Mouse (Mus musculus): ENCODE results near the gene 2210011C24Rik. TPM values are rescaled to one million over a fixed set of nuclear protein-coding genes. Genes with fewer than 3 reads are reported as not detected.

2210011C24Rik gene
- polyA plus RNA-seq, 1 experiment from 2014 or later = 0.70 TPM

DNA sequence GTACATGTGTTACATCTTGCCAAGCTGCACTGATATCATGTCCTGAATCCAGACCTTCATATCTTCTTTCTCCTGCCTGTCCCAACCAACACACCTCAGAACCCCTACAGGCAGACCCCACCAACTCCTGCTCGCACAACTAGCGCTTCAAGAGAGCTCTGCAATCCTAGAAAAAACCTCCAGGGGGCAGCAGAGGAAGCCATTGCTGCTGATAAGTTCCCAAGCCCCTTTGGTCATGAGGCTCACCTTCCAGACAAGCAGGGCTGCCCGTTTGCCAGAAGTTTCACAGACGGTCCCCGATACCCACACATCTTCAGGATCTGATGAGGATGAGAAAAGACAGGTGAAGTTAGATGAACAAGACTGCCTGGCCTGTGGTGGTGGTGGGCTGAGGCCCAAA is 27.1 kb upstream of the 2210011C24Rik start:
- Histone ChIP-seq H3K9me3 (no peaks in the 10 kb centered on the region), H3K36me3 (no peaks in the 10 kb centered on the region), H3K9ac (no peak overlapping the region), H3K27me3 (peaks cover 36% of the 10 kb centered on the region), H3K4me1 (replicated peaks) (peaks cover 12% of the 10 kb centered on the region), H3K27ac (replicated peaks) (no peak overlapping the region), H3K4me2 (no peak overlapping the region), H3K4me3 (no peak overlapping the region)
- no peak for ATAC-seq (ENCODE audit: low FRiP score, low read depth)
- 5% methylated on average over 5 of the region's 5 CpGs for WGBS

DNA sequence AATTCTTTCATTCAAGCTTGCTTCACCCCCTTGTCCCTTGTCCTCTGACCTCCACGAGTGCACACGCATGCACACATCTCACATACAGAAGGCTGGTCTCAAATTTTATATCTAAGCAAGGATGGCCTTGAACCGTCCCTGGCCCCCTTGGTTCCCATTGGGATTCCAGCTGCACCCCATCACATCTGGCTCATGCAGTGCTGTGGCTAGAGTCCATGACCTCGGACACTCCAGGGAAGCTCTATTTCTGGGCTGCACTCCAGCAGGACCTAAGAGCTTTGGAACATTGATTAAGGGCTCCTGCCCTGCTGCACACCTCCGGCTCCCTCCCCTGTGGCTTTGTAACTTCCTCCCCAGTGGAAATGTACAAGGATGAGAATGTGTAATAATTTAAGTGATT is 26.0 kb upstream of the 2210011C24Rik start:
- whole genome bisulfite sequencing = 80% methylated on average over 5 of the region's 5 CpGs
- H3K9me3 ChIP-seq = no peaks in the 10 kb centered on the region
- no peak overlapping the region for H3K9ac ChIP-seq
- no peak overlapping the region for H3K4me2 ChIP-seq
- H3K27me3 ChIP-seq = peaks cover 27% of the 10 kb centered on the region
- no peak for ATAC-seq (ENCODE audit: low FRiP score, low read depth)
- no peak overlapping the region for H3K4me3 ChIP-seq
- H3K4me1 ChIP-seq (replicated peaks) = peaks cover 12% of the 10 kb centered on the region
- H3K36me3 ChIP-seq = no peaks in the 10 kb centered on the region
- no peak overlapping the region for H3K27ac ChIP-seq (replicated peaks)

DNA sequence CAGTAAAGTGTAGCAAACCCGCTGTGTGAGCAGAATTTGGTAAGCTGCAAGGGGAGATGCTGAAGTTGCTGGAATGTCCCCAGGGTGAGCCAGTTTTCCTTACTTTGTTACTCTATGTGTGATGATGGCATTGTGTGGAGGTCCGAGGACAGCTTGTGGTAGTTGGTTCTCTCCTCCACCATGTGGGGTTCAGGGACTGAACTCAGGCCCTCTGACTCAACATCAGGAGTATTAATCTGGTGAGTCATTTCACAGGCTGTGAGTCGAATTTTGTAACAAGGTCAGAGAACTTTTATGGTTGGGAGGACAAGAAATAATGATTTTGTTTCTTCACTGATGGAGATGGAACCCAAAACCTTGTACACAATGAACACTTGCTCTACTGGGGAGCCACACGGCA is 20.8 kb upstream of the 2210011C24Rik start:
- H3K36me3 ChIP-seq = no peaks in the 10 kb centered on the region
- no peaks in the 10 kb centered on the region for H3K9me3 ChIP-seq
- H3K4me1 ChIP-seq (replicated peaks) = no peaks in the 10 kb centered on the region
- peaks cover 5% of the 10 kb centered on the region; the same call in 1 of the 2 replicates for H3K27me3 ChIP-seq
- no peak overlapping the region for H3K9ac ChIP-seq
- no peak for ATAC-seq (ENCODE audit: low FRiP score, low read depth)
- no peak overlapping the region for H3K27ac ChIP-seq (replicated peaks)
- H3K4me3 ChIP-seq = no peak overlapping the region
- WGBS = 80% methylated on average over 4 of the region's 4 CpGs
- no peak overlapping the region for H3K4me2 ChIP-seq

DNA sequence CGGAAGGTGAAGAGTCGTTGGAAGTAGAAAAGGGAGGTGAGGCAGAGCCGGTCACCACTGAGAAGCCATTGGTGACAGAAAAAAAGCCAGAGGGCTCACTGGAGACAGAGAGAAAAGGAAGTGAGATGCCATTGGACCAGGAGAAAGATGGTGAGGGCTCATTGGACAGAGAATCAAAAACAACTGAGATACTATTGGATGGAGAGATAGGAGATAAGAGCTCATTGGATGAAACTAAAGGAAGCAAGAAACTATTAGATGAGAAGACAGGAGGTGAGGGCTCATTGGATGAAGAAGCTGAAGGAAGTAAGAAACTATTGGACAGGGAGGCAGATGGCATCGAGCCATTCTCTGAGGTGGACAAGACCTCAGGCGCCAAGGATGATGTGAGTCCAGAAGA is 17.3 kb upstream of the 2210011C24Rik start:
- Histone ChIP-seq H3K27ac (replicated peaks) (no peak overlapping the region), H3K36me3 (no peaks in the 10 kb centered on the region), H3K9ac (no peak overlapping the region), H3K4me2 (no peak overlapping the region), H3K27me3 (peaks cover 14% of the 10 kb centered on the region), H3K4me1 (replicated peaks) (peaks cover 9% of the 10 kb centered on the region), H3K4me3 (no peak overlapping the region), H3K9me3 (no peaks in the 10 kb centered on the region)
- no peak for ATAC-seq (ENCODE audit: low FRiP score, low read depth)
- WGBS = 84% methylated on average over 5 of the region's 5 CpGs

DNA sequence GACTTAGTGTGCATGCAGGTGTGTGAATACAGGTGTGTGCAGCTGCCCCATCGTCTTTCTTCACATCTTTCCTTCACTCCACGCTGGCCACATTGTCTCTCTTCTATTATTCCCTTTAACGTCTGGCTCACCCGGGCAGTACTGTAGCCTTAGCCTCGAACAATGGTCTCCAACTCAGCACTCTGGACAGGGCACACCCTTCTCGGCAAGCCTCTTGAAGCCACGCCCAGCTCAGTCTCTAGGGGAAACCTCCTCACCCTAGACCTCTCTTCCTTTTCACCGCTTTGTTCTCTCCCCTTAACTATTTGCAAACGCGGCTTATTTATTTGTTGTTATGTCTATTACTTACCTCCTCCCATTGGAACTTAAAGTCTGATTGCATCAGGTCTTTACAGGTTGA is 15.5 kb upstream of the 2210011C24Rik start:
- Histone ChIP-seq H3K27me3 (peaks cover 19% of the 10 kb centered on the region), H3K27ac (replicated peaks) (no peak overlapping the region), H3K9me3 (no peaks in the 10 kb centered on the region), H3K4me1 (replicated peaks) (peaks cover 9% of the 10 kb centered on the region), H3K36me3 (no peaks in the 10 kb centered on the region), H3K4me3 (no peak overlapping the region), H3K4me2 (no peak overlapping the region), H3K9ac (no peak overlapping the region)
- WGBS = 9% methylated on average over 10 of the region's 10 CpGs
- no peak for ATAC-seq (ENCODE audit: low FRiP score, low read depth)

DNA sequence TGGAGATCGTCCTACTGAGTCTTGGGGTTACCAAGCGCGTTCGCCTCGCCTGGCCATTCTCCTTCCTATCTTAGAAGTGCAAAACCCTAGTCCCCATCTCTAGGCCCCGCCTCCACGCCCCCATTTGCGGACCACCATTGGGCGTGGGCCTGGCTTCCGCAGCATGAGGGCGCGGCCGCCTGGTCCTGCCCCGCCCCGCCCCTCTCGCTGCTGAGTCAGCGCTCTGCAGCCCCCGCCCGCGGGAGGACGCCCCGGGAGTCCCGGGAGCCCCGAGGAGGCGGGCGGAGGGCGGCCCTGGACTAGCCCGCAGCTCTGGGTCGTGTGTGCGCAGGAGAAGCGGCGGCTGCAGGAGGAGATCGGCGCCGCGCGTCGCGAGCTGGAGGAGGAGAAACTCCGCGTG is 13.9 kb upstream of the 2210011C24Rik start:
- WGBS = under 1% methylated on average over 41 of the region's 41 CpGs
- Histone ChIP-seq H3K4me2 (peak overlapping the region; percentile 92), H3K4me1 (replicated peaks) (peaks cover 9% of the 10 kb centered on the region), H3K9ac (peak overlapping the region; percentile 47), H3K27ac (replicated peaks) (no peak overlapping the region), H3K9me3 (no peaks in the 10 kb centered on the region), H3K4me3 (peak overlapping the region; percentile 51), H3K36me3 (no peaks in the 10 kb centered on the region), H3K27me3 (peaks cover 29% of the 10 kb centered on the region)
- ATAC-seq (ENCODE audit: low FRiP score, low read depth) = peak; percentile 81

DNA sequence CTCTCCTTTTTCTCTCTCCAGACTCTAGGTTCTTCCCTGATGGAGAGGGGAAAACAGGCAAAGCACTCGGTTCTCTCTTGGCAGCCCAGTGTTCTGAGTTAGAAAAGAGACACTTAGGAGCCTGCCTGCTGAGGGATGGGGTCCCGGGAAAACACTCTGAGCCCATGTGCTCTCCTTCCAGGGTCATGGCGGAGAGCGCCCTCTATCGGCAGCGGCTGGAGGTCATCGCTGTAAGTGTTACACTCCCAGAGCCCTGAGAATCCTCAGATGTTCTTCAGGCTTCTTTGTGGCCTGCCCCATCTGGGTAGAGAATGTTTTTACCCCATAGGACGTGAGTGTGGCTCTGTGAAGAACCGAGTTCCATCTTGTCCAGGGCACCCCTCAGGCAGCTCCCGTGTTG is 12.2 kb upstream of the 2210011C24Rik start:
- peaks cover 34% of the 10 kb centered on the region for H3K27me3 ChIP-seq
- 8% methylated on average over 10 of the region's 10 CpGs for WGBS

DNA sequence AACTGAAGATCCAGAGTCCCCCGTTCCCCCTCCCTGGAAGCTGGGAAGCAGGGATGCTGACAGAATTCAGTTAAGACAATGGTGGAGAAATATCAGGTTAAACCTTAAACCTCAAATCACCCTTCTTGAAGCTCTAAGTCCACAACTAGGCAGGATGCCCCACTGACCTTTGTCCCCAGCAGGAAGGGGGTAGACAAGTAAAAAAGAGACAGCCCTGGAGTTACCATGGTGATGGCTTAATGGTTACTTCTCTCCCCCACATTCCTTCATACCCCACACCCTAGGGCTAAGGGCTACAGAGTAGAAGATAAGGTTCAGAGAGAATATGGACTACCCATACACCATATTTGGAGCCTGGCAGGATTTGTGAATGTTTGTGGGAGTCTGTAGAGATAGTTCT is 11.7 kb upstream of the 2210011C24Rik start:
- peaks cover 9% of the 10 kb centered on the region for H3K4me1 ChIP-seq (replicated peaks)
- ATAC-seq (ENCODE audit: low FRiP score, low read depth) = no peak
- H3K27ac ChIP-seq (replicated peaks) = no peak overlapping the region
- H3K9ac ChIP-seq = no peak overlapping the region
- peaks cover 34% of the 10 kb centered on the region for H3K27me3 ChIP-seq
- no peaks in the 10 kb centered on the region for H3K36me3 ChIP-seq
- no peak overlapping the region for H3K4me2 ChIP-seq
- WGBS = 61% methylated on average over 1 of the region's 1 CpGs
- H3K9me3 ChIP-seq = no peaks in the 10 kb centered on the region
- no peak overlapping the region for H3K4me3 ChIP-seq

More for the DNA sequence above, 12.2 kb upstream of the 2210011C24Rik start:
- no peak overlapping the region for H3K4me2 ChIP-seq
- no peaks in the 10 kb centered on the region for H3K36me3 ChIP-seq
- H3K27ac ChIP-seq (replicated peaks) = no peak overlapping the region
- H3K9me3 ChIP-seq = no peaks in the 10 kb centered on the region
- no peak overlapping the region for H3K4me3 ChIP-seq
- no peak for ATAC-seq (ENCODE audit: low FRiP score, low read depth)
- H3K9ac ChIP-seq = no peak overlapping the region
- peaks cover 9% of the 10 kb centered on the region for H3K4me1 ChIP-seq (replicated peaks)

DNA sequence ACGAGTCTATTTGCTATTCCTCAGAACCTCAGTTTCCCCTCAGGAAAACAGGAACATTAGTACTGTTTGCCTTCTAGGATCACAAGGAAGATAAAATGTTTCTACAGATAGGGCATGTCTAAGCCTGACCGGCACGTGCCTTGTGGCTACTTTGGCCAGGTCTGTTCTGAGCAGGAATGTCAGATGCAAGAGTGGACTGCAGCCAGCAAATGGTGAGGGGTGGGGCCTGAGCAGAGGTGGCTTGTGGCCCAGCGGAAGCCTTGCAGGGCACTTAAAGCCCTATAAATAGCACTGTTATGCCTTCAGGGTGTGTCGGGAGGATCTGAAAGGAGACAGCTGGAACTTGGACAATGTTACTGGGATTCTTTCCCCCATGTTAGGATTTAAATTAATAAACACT is 11.1 kb upstream of the 2210011C24Rik start:
- no peak overlapping the region for H3K27ac ChIP-seq (replicated peaks)
- H3K4me3 ChIP-seq = no peak overlapping the region
- H3K4me1 ChIP-seq (replicated peaks) = peaks cover 9% of the 10 kb centered on the region
- H3K4me2 ChIP-seq = no peak overlapping the region
- no peaks in the 10 kb centered on the region for H3K9me3 ChIP-seq
- H3K36me3 ChIP-seq = no peaks in the 10 kb centered on the region
- H3K27me3 ChIP-seq = peaks cover 32% of the 10 kb centered on the region
- 62% methylated on average over 5 of the region's 5 CpGs for WGBS
- ATAC-seq (ENCODE audit: low FRiP score, low read depth) = no peak
- H3K9ac ChIP-seq = no peak overlapping the region

DNA sequence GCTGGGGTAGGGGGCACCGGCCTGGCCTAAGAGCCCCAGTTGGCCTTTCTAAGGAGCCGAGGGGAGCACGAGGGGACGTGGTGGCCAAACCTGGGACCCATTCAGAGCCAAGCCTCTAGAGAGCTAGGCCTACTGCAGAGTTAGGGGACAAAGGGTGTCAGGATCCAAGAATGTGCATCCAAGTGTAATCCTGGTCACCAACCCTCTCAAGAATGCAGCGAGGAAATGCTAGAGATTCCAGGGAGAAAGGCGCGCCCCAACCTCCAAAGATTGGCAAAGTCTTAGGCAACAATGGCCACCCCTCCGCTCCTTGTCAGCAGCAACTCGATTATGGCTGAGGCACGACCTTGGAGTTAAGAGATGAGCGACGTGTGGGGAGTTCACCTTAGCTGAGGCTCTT is 9.6 kb upstream of the 2210011C24Rik start:
- ATAC-seq (ENCODE audit: low FRiP score, low read depth) = no peak
- Histone ChIP-seq H3K36me3 (no peaks in the 10 kb centered on the region), H3K9me3 (no peaks in the 10 kb centered on the region), H3K9ac (no peak overlapping the region), H3K4me2 (peak overlapping the region; percentile 6; the same call in 1 of the 2 replicates), H3K27me3 (peaks cover 22% of the 10 kb centered on the region), H3K4me3 (no peak overlapping the region), H3K27ac (replicated peaks) (no peak overlapping the region), H3K4me1 (replicated peaks) (peaks cover 9% of the 10 kb centered on the region)
- WGBS = 41% methylated on average over 12 of the region's 12 CpGs

DNA sequence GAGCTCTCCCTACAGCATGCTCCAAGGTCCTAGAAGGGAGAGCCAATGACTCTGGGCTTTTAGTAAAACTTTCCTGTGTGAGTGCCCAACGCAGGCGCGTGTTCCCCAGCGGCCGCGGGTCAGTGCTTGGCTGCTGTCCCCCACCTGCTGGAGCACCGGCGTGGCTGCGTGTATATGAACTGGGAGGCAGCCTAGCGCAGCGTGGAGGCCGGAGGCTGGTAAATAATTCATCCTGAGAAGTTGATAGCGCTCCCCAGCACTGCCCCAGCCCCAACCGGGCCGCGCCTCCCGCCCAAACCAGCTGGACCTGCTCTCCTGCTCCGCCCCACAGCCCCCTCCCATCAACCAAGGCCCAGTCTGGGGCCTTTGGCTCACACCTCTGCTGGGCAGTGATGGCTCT is 9.1 kb upstream of the 2210011C24Rik start, which contains the start of gene Palm3:
TSS of gene Palm3 (plus strand) at position 376 of the 400 bp plus-strand sequence.
- Histone ChIP-seq H3K4me3 (no peak within 1 kb of the TSS), H3K4me2 (peak within 1 kb of the TSS; percentile 6; the same call in 1 of the 2 replicates), H3K27ac (replicated peaks) (no peak within 1 kb of the TSS), H3K9ac (no peak within 1 kb of the TSS), H3K27me3 (peaks cover 20% of the 10 kb centered on the region), H3K9me3 (no peaks in the 10 kb centered on the region), H3K36me3 (no peaks in the 10 kb centered on the region), H3K4me1 (replicated peaks) (peaks cover 7% of the 10 kb centered on the region)
- 7% methylated on average over 18 of the region's 18 CpGs for WGBS
- ATAC-seq (ENCODE audit: low FRiP score, low read depth) = no peak

DNA sequence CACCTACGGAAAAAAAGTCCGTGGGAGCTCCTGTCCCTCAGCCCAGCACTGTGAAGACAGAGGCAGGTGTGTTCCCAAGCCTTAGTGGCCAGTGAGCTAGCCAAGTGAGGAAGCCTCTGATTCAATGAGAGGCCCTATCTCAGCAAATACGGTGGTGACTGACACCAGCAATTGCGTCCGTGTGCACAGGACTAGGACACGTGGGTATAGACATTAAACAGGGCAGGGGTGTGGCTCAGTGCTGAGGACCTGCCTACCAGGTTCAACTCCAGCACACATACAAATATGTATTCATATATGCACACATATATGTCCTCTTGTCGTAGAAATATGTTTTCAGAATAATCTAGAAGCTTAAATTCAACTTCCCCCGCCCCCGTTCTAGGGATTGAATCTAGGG is 7.8 kb upstream of the 2210011C24Rik start:
- Histone ChIP-seq H3K27ac (replicated peaks) (no peak overlapping the region), H3K36me3 (no peaks in the 10 kb centered on the region), H3K4me1 (replicated peaks) (no peaks in the 10 kb centered on the region), H3K9ac (no peak overlapping the region), H3K9me3 (no peaks in the 10 kb centered on the region), H3K4me3 (no peak overlapping the region), H3K27me3 (peaks cover 20% of the 10 kb centered on the region; the same call in 1 of the 2 replicates), H3K4me2 (no peak overlapping the region)
- WGBS = 83% methylated on average over 9 of the region's 9 CpGs
- no peak for ATAC-seq (ENCODE audit: low FRiP score, low read depth)

DNA sequence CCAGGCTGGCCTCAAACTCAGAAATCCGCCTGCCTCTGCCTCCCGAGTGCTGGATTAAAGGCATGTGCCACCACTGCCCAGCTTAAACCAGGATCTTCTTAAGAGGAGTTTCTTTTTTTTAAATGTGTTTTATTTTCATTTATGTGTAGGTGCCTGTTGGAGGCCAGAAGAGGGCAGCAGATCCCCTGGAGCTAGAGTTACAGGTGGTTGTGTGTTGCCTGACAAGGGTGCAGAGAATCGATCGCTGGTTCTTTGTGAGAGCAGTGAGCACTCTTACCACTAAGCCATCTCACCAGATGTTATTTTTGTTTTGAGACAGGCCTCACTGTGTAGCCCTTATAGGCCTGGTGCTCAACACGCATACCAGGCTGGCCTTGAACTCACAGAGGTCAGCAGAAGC is 3.9 kb upstream of the 2210011C24Rik start:
- Histone ChIP-seq H3K4me3 (no peak overlapping the region), H3K36me3 (no peaks in the 10 kb centered on the region), H3K4me1 (replicated peaks) (peaks cover 18% of the 10 kb centered on the region), H3K9me3 (no peaks in the 10 kb centered on the region), H3K9ac (no peak overlapping the region), H3K27me3 (peaks cover 30% of the 10 kb centered on the region), H3K27ac (replicated peaks) (no peak overlapping the region), H3K4me2 (no peak overlapping the region)
- ATAC-seq (ENCODE audit: low FRiP score, low read depth) = no peak
- WGBS = 94% methylated on average over 5 of the region's 5 CpGs
